Mouse (Mus musculus) cerebellum, postnatal 4 days (tissue): Measurements from ENCODE around the gene Mael.

Experiments
- DNase-seq, 2 experiments: peaks; one replicate each; pipeline ENCODE4 v3.0.0; 2022; ENCODE audit warnings: low spot score in 2 of 2, mixed read lengths in 1 of 2

Gene Mael

GRCm38 (mm10) chr1:166238315-166238969, at the start of gene Mael:
TSS of gene Mael (minus strand) at chr1:166238747.
- DNase-seq: no peak

- no peak for DNase-seq
These were observed 47.7 kb upstream of the Mael start for GRCm38 (mm10) chr1:166286231-166286630.

- no peak for DNase-seq
These were observed 45.8 kb upstream of the Mael start for GRCm38 (mm10) chr1:166284390-166284789.

- no peak for DNase-seq
These were observed 44.9 kb upstream of the Mael start for GRCm38 (mm10) chr1:166283451-166283850.

GRCm38 (mm10) chr1:166282597-166283210, 44.2 kb upstream of the Mael start:
- peak; percentile 50 to 78 for DNase-seq

- no peak for DNase-seq
These were observed 43.3 kb upstream of the Mael start for GRCm38 (mm10) chr1:166281836-166282235.

- no peak for DNase-seq
These were observed 42.7 kb upstream of the Mael start for GRCm38 (mm10) chr1:166281287-166281686.

- peak in 1 of 2 experiments; percentile 72 for DNase-seq
These were observed 42.0 kb upstream of the Mael start for GRCm38 (mm10) chr1:166280566-166280965.

- no peak for DNase-seq
These were observed 41.1 kb upstream of the Mael start for GRCm38 (mm10) chr1:166279580-166280206.

GRCm38 (mm10) chr1:166278786-166279185, 40.2 kb upstream of the Mael start:
- peak in 1 of 2 experiments; percentile 40 for DNase-seq

GRCm38 (mm10) chr1:166268218-166268617, 29.7 kb upstream of the Mael start:
- no peak for DNase-seq

GRCm38 (mm10) chr1:166266918-166267317, 28.4 kb upstream of the Mael start:
- DNase-seq: no peak

- no peak for DNase-seq
These were observed 27.6 kb upstream of the Mael start for GRCm38 (mm10) chr1:166266001-166266705.

- no peak for DNase-seq
These were observed 21.0 kb upstream of the Mael start for GRCm38 (mm10) chr1:166259526-166259925.

- no peak for DNase-seq
These were observed 18.4 kb upstream of the Mael start for GRCm38 (mm10) chr1:166256898-166257297.

- no peak for DNase-seq
These were observed 17.8 kb upstream of the Mael start for GRCm38 (mm10) chr1:166256302-166256701.

GRCm38 (mm10) chr1:166255651-166256050, 17.1 kb upstream of the Mael start:
- no peak for DNase-seq

- DNase-seq: no peak
These were observed 16.5 kb upstream of the Mael start for GRCm38 (mm10) chr1:166255091-166255490.

- DNase-seq: peak in 1 of 2 experiments; percentile 53
These were observed 15.6 kb upstream of the Mael start, which contains the start of gene Ildr2 for GRCm38 (mm10) chr1:166253898-166254894. TSS of gene Ildr2 (plus strand) at chr1:166254139.

GRCm38 (mm10) chr1:166244285-166244684, 5.7 kb upstream of the Mael start:
- DNase-seq: no peak

GRCm38 (mm10) chr1:166214181-166214580, 24.4 kb downstream of the Mael start:
- no peak for DNase-seq
